Mouse (Mus musculus) 3T3-L1 (cell line): ENCODE measurements around the gene Cbfb.

Experiments
- DNase-seq: peaks from one replicate; pipeline ENCODE4 v3.0.0-alpha.2; 2015; ENCODE audit warnings: low read depth, low spot score

The Cbfb gene

DNA sequence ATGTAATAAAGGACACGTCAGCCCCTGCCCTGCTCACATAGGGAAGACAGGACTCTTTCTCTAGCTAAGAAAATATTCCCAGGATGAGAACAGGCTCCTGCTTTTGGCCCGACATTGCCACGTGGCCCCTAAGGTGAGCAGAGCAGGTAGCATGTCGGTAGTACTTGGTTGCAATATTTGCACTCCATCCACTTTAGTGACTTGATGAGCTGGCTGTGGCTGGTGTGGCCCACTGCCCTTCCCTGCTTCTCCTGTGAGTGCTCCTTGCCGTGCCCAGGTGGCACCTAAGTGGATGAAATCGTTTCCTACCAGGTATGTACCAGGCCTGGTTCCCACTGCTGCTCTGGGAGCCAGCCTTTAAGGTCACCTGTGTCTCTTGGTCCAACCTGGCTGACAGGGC lies 81.5 kb downstream of the Cbfb start:
- no peak for DNase-seq

DNA sequence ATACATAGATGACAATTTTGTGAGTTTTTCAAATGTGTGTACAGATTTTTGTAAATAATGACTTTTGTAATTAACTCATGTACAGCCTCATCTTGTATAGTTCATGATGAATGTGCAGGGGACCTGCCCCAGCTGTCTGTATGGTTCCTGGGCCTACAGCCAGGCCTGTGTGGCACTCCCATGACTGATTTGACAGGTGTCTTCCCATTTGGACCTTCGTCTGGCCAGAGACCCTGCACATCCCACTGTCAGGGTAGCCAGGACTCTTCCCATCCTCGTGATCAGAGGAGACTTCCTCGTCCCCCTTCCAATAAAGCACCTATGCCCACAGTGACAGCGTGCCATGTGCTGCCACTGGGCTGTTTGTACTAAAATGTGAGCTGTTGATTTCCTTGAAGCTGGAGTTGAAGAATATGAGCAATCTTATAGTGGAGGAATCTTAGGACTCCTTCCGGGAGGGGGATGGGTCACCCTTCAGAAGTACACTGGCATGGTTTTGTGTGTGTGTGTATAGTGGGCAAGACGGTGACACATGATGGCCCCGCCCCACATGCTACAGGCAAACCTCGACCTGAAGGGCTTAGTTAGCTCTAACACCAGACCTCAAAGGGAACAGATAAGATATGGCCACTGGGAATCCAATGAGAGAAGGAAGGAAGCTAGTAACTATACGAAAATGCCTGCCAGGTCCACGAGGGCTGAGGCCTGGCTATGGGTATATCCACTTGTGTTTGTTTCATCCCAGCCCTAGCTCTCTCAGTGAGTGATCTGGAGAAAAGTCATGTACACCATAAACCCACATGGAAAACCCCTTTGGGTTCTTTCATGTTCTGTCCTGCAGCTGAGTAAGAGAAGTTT lies 82.4 kb downstream of the Cbfb start:
- peak; percentile 14 for DNase-seq

DNA sequence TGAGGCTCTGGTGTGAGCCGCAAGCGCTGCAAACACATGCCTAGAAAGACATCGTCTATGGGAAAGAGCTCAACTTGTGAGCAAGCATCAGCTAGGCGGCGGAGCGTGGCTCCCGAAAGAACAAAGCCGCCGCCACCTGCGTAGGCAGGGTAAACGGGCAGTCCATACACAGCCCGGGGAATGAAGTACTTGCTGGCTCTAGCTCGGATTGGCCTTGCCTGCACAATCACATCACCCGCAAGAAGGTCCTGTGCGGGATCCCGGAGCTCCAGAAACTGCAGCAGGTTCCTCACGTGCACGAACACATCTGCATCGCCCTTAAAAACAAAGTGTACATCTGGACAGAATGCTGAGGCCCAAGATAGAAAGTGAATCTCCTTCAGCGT lies 83.3 kb downstream of the Cbfb start:
- DNase-seq = no peak

DNA sequence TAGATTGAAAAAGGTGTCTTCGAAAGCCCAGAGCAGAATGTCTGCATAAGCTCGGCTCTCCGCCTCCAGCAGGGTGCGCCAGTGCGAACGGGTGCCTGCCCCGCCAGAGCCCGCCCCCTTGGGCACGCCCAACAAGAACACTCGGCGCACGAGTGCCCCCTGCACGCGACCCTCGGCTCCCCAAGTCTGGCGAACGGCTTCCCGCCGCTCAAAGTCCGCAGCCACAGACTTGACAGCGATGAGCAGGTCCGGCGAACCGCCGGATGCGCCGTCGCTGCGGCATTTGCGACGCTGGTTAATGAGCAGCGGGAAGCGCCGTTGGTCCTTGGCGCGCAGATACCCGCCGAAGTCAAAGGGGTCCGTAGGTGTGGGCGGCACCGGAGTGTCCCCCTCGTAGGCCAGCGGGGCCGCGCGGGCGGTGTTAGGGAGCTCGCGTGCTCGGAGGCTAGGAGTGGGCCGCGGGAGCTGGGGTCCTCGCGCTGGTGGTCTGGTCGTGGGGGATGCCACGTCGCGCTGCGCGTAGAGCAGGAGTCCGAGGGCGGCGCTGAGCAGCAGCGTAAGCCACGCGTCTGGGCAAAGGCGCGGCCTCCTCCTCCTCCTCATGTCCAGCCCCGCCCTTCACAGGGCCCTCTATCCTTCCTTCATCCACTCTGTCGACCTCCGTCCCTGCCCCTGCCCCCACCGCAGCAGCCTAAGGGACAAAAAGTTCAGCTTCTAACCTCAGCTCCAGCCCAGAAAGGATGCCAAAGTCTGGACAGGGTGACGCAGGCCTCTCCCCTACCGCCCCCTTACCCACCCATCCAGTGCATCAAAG lies 83.9 kb downstream of the Cbfb start:
- peak; percentile 93 for DNase-seq

DNA sequence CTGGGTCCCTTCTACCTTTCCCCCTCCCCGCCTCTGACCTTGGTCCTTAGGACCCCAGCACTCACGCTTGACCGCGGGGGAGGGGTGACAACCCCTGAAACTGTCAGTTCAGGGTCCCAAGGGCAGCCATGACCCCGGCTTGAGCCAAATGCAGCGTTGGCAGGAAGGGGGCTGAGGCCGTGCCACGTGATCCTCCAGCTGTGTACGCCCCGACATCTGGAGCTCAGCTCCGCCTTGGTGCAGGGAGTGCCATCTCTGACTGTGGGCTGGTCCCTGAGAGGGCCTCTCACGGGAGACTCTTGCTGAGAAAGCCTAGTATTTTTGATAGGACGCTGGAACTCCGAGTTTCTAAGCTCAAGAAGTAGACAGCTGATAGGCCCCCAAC lies 84.5 kb downstream of the Cbfb start, which contains the start of gene B3gnt9:
Gene B3gnt9 (minus strand): TSS at position 188 of the 385 bp plus-strand sequence.
- DNase-seq = peak; percentile 98

DNA sequence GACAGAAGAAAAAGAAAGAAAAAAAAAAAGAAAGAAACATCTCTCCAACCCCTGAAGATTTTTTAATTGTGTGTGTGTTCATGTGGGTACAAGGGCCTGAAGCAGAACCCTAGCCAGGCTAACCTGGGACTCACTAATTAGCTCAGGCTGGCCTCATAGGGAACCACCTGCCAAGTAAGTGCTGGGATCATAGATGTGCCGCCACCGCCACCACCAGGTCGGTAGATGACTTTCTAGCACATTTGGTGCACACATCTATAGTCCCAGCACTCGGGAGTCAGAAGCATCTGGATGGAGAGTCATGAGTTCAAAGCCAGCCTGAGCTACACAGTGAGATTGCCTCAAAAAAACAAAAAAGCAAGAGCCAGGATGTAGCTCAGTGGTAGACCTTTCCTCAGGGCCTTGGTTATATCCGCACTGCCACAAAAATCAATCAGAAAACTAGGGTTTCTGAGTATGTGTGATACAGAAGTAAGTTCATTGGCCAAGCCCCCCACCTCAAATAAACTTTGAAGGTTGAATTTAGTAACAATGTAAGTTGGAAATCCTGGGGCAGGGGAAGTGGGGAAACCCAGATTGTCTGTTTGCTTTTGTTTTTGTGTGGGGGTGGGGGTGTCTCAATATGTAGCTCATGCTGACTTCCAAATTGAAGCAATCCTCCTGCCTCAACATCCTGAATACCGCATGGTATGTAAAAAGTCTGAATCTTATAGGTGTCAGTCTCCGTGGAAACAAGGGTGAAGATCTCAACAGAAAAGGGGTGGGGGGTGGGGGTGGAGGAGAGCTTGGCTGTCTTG lies 87.0 kb downstream of the Cbfb start:
- no peak for DNase-seq

DNA sequence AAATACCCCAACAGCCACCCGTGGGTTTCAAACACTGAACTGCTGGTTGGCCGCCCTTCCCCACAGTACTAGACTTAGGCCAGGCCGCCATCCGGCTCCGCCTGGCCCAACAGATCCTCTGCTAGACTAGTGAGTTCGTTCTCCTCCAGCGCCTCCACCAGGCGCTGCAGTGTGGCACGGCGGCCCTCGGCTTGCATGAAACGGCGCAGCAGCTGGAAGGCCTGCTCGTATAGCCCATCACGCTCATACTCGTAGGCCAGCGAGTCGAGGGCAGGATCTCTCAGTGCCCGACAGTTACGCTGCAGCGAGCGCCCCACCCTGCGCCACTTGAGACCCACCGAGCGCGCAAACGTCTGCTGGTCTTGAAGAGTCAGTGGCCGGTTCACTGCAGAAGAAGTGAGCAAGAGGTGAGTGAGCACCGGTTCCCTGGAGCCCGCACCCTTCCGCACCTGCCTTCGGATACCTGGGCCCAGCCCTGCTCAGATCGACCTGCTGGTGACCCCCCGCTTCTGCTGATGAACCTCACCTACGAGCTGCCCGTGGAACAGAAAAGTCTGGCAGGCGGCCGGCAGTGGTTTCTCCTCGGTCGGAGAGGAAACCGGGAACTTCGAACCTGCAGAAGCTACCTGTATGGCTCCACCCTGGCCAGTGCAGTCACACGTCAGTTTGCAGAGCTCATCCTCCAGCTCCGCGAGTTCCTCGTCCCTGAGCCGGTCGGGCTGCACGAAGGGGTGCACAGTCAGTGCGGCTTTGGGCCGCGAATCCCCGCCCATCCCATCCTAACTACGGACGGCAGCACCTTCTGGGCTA lies 88.6 kb downstream of the Cbfb start:
- no peak for DNase-seq

DNA sequence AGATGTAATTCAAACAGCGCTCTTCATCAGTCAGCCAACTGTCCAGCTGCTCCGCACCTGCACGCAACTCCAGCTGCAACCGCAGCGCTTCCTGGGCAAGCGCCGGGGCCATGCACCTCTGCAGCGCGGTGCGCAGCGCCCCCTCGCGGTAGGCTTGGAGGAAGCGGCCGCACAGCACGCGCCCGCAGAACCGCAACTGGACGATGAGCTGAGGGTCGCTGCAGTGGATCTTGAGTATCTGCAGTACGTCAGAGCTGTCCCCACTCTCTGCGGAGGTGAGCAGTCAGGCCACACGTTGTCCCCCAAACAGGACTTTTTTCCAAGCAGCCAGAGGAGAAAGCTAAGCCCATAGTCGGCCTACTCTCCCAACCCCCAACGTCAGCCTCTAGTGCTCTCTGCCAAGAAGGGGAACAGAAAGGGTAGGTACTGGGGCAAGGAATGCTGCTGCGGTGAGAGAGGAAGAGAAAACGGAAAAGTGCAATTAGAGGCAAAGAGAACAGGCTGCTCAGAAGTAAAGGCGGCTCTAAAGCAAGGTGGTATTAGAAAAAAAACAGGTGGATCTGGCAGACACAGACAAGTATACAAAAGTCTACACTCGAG lies 89.3 kb downstream of the Cbfb start:
- DNase-seq = no peak

DNA sequence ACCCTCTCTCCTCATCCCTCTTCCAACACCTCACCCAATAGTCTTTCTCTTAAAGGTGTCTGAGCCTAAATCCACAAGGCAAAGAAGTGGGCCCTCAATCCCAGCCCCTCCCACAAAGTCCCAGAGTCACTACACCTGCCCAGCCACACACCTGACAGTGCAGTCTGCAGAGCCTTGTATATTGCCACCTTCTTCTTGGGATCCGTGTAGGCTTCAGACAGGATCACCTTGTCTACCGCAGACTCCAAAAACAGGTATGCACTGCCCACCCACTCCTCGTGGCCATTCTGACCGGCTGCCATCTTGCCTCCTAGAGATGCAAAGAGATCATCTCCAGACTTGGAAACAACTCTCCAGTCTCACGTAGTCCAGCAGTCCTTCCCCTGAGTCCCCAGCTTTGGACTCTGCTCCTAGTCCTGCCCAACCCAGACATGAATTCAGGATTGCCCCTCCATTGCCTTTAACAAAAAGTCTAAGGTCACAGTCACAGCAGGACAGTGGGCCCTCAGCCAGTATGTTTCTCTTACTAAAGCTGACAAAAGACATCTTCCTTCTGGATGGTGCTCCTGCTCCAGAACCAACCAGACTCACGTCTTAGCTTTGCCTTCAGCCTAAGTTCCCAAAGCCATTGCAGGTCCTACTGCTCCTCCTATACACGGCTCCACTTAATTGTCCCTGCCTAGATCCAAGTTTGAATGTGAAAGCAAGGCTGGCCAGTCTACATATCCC lies 90.1 kb downstream of the Cbfb start:
- DNase-seq = no peak

DNA sequence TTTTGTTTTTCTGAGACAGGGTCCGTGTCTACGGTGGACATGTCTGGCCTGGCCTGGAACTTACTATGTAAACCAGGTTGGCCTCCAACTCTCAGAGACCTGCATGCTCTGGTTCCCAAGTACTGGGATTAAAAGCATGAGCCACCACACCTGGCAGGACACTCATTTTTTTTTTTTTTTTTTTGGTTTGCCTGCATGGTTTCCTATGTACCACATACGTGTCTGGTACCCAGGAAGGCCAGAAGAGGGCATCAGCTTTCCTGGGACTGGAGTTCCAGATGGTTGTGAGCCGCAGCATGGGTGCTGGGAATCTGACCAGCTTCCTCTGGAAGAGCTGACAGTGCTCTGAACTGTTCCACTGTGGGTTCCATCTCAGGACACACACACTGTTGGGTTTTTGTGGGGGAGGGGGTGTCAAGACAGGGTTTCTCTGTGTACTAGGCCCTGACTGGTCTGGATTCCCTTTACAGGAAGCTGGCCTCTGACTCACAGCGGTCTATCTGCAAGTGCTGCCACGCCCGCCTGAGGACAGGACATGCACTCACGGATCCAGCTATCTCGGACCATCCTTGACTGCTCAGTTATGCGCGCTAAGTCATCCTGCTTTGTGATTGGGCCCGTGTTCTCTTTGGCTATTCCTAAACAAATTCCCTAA lies 91.0 kb downstream of the Cbfb start:
- peak; percentile 34 for DNase-seq

DNA sequence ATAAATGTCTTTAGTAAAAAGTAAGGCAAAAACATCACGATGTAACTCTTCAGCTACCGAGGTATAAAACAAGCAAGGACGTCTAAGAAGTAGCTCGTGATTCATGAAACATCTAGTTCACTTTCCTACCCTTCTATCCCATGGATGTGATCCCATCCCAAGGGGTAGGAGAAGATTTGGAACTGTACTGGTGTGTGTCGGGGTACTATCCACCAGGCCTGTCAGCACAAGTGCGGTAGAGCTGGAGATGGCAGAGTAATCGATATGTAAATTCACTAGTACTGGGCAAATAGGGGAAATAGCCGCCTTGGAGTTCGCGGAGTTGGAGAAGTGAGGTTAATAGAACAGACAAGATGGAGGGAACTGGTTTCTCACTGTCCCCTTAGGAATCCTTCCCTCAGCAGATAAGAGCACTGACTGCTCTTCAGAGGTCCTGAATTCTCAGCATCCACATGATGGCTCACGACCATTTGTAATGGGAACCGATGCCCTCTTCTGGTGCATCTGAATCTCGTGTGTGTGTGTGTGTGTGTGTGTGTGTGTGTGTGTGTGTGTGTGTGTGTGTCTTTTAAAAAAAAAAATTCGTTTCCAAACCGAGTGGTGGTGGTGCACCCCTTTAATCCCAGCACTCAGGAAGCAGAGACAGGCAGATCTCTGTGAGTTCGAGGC lies 92.9 kb downstream of the Cbfb start:
- peak; percentile 49 for DNase-seq

DNA sequence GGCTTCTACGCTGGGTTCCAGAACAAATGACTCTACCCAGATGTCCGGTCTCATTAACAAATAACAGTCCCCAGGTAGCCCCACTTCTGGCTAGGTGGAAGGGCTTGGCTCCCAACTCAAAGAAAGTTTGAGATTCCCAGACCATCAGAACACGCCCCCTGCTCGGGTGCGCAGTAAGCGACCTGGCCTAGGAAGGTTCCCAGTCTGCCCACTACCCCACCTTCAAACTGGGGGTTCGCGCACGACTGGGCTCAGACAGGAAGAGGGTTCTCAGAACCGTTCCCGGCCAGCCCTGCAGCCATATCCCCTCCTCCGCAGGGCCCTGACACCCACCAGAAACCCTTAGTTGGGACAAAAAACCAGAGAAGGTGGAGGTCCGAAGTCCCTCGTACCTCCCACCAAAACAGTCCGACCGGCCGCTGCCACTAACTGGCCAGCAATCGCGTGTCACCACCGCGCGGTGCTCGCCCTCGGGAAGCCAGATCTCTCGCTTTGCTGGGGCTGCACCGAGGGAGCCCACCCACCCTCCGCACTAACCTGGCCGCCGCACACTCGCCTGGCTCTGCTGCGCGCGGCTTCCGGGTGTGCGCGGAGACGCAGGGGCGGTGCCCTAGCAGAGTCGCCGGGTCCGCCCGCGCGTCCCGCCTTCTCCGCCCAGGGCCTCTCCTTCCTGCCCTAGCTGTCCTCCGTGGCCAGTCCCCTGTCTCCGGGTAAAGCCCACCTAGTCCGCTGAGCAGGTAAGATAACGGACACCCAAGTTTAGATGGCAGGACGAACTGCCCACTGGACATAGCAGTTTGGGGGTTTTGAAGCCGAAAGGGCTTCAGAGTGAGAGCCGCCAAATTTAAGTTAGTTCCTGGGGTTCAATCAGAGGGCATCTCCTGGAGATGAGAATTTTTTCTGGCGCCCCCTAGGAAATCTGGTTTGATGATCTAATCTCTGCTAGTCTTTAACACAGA lies 93.8 kb downstream of the Cbfb start, which contains the start of the genes Tradd and Fbxl8:
Gene Tradd (minus strand): TSS at position 586 of the 959 bp plus-strand sequence.
Gene Fbxl8 (plus strand): TSS at position 625 of the 959 bp plus-strand sequence.
- DNase-seq = peak; percentile 83

DNA sequence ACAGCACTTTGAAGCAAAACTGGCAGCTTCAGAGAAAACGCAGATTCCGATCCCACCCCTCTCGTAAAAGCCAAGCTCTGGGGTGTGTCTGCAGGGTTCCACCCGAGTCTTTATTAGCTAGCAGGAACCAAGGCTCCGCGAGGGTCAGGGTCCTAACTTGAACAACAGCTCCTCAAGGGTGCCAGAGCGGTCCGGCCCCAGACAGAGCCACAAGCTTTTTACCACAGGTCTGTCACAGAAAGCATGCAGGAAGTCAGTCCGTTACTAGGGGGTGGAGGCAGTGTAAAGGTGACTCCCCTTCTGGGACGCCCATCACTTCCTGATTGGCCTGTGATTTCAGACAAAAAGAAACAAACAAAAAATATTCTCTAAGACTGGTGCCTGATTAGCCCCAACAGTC lies 94.7 kb downstream of the Cbfb start:
- DNase-seq = peak; percentile 82

DNA sequence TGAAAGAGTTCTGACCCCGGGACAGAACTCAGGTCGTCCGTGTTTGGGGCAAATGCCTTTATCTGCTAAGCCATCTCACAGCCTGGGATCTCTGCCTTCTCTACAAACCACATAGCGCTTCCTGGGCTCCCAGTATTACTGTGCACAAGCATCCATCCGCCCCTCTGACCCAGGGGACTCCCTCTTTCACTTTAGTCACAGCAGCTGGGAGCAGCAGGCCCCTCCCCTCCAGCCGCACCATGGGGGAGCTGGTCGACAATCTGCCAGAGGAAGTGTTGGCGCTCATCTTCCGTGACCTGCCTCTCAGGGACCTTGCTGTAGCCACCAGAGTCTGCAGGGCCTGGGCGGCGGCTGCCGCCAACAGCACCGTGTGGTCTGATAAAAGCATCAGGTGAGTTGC lies 96.3 kb downstream of the Cbfb start:
- no peak for DNase-seq
